Mouse (Mus musculus): ENCODE measurements at regions not wholly inside any gene's neighbourhood (a gene's known extent, or its start where the extent isn't known, plus 50 kb on each side); places are given as distances from the start of the nearest gene placed in this dataset.

- TF ChIP-seq CTCF (IDR thresholded peaks at IDR 0.05; ENCODE audit: extremely low read depth, insufficient read depth, insufficient read length, insufficient replicate concordance) = no peak
- TF ChIP-seq POLR2A (IDR thresholded peaks at IDR 0.05; ENCODE audit: low read depth, low read length) = no peak
These were observed 206.2 kb downstream of the Lnpk start for GRCm38 (mm10) chr2:74373056-74373455.
